Mouse (Mus musculus): ENCODE measurements around the gene Polh.
A peak's percentile ranks its signal among the peaks of the same experiment; 100 is the strongest.

Polh gene

GRCm38 (mm10) chr17:46202421-46203071, at the start of gene Polh, which contains the start of gene Xpo5:
Gene Polh (minus strand): TSS chr17:46202645.
Gene Xpo5 (plus strand): TSS chr17:46202782.
- DNase-seq (ENCODE audit: low spot score): peak; percentile 94

GRCm38 (mm10) chr17:46251174-46251573, 48.7 kb upstream of the Polh start:
- no peak for DNase-seq (ENCODE audit: low spot score)

- DNase-seq (ENCODE audit: low spot score): no peak
Measured at GRCm38 (mm10) chr17:46248189-46248522, 45.7 kb upstream of the Polh start.

GRCm38 (mm10) chr17:46247512-46248188, 45.2 kb upstream of the Polh start, which contains the start of the genes Polr1c and Yipf3:
Gene Polr1c (minus strand): TSS chr17:46248054.
Gene Yipf3 (plus strand): TSS chr17:46248080.
- DNase-seq (ENCODE audit: low spot score): peak; percentile 94

GRCm38 (mm10) chr17:46244579-46244978, 42.1 kb upstream of the Polh start:
- peak; percentile 89 for DNase-seq (ENCODE audit: low spot score)

- peak; percentile 36 for DNase-seq (ENCODE audit: low spot score)
Measured at GRCm38 (mm10) chr17:46243624-46244023, 41.2 kb upstream of the Polh start.

- DNase-seq (ENCODE audit: low spot score): peak; percentile 81
Measured at GRCm38 (mm10) chr17:46242993-46243392, 40.5 kb upstream of the Polh start.

- no peak for DNase-seq (ENCODE audit: low spot score)
Measured at GRCm38 (mm10) chr17:46242274-46242673, 39.8 kb upstream of the Polh start.

GRCm38 (mm10) chr17:46241471-46241870, 39.0 kb upstream of the Polh start:
- no peak for DNase-seq (ENCODE audit: low spot score)

- no peak for DNase-seq (ENCODE audit: low spot score)
Measured at GRCm38 (mm10) chr17:46239516-46240114, 37.2 kb upstream of the Polh start.

GRCm38 (mm10) chr17:46237480-46237879, 35.0 kb upstream of the Polh start:
- DNase-seq (ENCODE audit: low spot score): no peak

- DNase-seq (ENCODE audit: low spot score): no peak
Measured at GRCm38 (mm10) chr17:46237079-46237478, 34.6 kb upstream of the Polh start.

GRCm38 (mm10) chr17:46236067-46236466, 33.6 kb upstream of the Polh start:
- DNase-seq (ENCODE audit: low spot score): no peak

GRCm38 (mm10) chr17:46227576-46227975, 25.1 kb upstream of the Polh start:
- no peak for DNase-seq (ENCODE audit: low spot score)

- no peak for DNase-seq (ENCODE audit: low spot score)
Measured at GRCm38 (mm10) chr17:46221601-46222000, 19.2 kb upstream of the Polh start.

- no peak for DNase-seq (ENCODE audit: low spot score)
Measured at GRCm38 (mm10) chr17:46210550-46210949, 8.1 kb upstream of the Polh start.

- no peak for DNase-seq (ENCODE audit: low spot score)
Measured at GRCm38 (mm10) chr17:46206676-46207075, 4.2 kb upstream of the Polh start.

GRCm38 (mm10) chr17:46203078-46203477, 633 bp upstream of the Polh start:
- no peak for DNase-seq (ENCODE audit: low spot score)

GRCm38 (mm10) chr17:46201151-46201550, 1.3 kb downstream of the Polh start:
- no peak for DNase-seq (ENCODE audit: low spot score)

- no peak for DNase-seq (ENCODE audit: low spot score)
Measured at GRCm38 (mm10) chr17:46188829-46189228, 13.6 kb downstream of the Polh start.

- no peak for DNase-seq (ENCODE audit: low spot score)
Measured at GRCm38 (mm10) chr17:46182273-46182672, 20.2 kb downstream of the Polh start.

- DNase-seq (ENCODE audit: low spot score): peak; percentile 67
Measured at GRCm38 (mm10) chr17:46170538-46170937, 31.9 kb downstream of the Polh start.

GRCm38 (mm10) chr17:46168768-46169167, 33.7 kb downstream of the Polh start:
- no peak for DNase-seq (ENCODE audit: low spot score)
